Mouse (Mus musculus) skeletal muscle tissue, postnatal 0 days (tissue): ENCODE results near the gene Gm17535. TPM values are rescaled to one million over a fixed set of nuclear protein-coding genes. Genes with fewer than 3 reads are reported as not detected.

Source experiments
- microRNA-seq, 2 experiments: library from miRNA; unstranded; fragments of <30 nt; microRNA quantifications; one replicate each; pipeline ENCODE4; 2016
- polyA plus RNA-seq: library from polyadenylated mRNA; unstranded; fragments of >200 nt; fragmentation: Nextera tagmentation; extraction: Ambion mirVana; gene quantifications from 2 replicates; pipeline ENCODE4 v1.2.1, GENCODE M21; 2015

The Gm17535 gene
- not detected in 2 replicates for polyA plus RNA-seq

DNA sequence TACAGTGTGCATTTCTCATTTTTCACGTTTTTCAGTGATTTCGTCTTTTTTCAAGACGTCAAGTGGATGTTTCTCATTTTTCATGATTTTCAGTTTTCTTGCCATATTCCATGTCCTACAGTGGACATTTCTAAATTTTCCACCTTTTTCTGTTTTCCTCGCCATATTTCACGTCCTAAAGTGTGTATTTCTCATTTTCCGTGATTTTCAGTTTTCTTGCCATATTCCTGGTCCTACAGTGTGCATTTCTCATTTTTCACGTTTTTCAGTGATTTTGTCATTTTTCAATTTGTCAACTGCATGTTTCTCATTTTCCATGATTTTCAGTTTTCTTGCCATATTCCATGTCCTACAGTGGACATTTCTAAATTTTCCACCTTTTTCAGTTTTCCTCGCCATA lies at the start of gene Gm17535:
Gm17535 (plus strand) TSS at position 301 of the 400 bp plus-strand sequence.

DNA sequence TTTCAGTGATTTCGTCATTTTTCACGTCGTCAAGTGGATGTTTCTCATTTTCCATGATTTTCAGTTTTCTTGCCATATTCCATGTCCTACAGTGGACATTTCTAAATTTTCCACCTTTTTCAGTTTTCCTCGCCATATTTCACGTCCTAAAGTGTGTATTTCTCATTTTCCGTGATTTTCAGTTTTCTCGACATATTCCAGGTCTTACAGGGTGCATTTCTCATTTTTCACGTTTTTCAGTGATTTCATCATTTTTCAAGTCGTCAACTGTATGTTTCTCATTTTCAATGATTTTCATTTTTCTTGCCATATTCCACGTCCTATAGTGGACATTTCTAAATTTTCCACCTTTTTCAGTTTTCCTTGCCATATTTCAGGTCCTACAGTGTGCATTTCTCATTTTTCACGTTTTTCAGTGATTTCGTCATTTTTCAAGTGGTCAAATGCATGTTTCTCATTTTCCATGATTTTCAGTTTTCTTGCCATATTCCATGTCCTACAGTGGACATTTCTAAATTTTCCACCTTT lies 33.9 kb upstream of the Gm17535 start, which contains the start of gene Gm10722:
Gm10722 (plus strand) TSS at position 478 of the 528 bp plus-strand sequence.

DNA sequence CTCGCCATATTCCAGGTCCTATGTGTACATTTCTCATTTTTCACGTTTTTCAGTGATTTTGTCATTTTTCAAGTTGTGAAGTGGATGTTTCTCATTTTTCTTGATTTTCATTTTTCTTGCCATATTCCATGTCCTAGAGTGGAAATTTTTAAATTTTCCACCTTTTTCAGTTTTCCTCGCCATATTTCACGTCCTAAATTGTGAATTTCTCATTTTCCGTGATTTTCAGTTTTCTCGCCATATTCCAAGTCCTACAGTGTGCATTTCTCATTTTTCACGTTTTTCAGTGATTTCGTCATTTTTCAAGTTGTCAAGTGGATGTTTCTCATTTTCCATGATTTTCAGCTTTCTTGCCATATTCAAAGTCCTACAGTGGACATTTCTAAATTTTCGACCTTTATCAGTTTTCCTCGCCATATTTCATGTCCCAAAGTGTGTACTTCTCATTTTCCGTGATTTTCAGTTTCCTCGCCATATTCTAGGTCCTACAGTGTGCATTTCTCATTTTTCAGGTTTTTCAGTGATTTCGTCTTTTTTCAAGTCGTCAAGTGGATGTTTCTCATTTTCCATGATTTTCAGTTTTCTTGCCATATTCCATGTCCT lies 31.5 kb upstream of the Gm17535 start, which contains the start of gene Gm11168:
Gm11168 (plus strand) TSS at position 553 of the 603 bp plus-strand sequence.

DNA sequence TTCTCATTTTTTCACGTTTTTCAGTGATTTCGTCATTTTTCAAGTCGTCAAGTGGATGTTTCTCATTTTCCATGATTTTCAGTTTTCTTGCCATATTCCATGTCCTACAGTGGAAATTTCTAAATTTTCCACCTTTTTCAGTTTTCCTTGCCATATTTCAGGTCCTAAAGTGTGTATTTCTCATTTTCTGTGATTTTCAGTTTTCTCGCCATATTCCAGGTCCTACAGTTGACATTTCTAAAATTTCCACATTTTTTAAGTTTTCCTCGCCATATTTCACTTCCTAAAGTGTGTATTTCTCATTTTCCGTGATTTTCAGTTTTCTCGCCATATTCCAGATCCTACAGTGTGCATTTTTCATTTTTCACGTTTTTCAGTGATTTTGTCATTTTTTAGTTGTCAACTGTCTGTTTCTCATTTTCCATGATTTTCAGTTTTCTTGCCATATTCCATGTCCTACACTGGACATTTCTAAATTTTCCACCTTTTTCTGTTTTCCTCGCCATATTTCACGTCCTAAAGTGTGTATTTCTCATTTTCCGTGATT lies 21.6 kb upstream of the Gm17535 start, which contains the start of gene Gm10721:
Gm10721 (plus strand) TSS at position 408 of the 547 bp plus-strand sequence.

DNA sequence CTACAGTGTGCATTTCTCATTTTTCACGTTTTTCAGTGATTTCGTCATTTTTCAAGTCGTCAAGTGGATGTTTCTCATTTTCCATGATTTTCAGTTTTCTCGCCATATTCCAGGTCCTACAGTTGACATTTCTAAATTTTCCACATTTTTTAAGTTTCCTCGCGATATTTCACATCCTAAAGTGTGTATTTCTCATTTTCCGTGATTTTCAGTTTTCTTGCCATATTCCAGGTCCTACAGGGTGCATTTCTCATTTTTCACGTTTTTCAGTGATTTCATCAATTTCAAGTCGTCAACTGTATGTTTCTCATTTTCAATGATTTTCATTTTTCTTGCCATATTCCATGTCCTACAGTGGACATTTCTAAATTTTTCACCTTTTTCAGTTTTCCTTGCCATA lies 19.0 kb upstream of the Gm17535 start, which contains the start of gene Gm10720:
Gm10720 (plus strand) TSS at position 301 of the 400 bp plus-strand sequence.

DNA sequence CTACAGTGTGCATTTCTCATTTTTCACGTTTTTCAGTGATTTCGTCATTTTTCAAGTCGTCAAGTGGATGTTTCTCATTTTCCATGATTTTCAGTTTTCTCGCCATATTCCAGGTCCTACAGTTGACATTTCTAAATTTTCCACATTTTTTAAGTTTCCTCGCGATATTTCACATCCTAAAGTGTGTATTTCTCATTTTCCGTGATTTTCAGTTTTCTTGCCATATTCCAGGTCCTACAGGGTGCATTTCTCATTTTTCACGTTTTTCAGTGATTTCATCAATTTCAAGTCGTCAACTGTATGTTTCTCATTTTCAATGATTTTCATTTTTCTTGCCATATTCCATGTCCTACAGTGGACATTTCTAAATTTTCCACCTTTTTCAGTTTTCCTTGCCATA lies 17.3 kb upstream of the Gm17535 start, which contains the start of gene Gm10719:
Gm10719 (plus strand) TSS at position 301 of the 400 bp plus-strand sequence.

DNA sequence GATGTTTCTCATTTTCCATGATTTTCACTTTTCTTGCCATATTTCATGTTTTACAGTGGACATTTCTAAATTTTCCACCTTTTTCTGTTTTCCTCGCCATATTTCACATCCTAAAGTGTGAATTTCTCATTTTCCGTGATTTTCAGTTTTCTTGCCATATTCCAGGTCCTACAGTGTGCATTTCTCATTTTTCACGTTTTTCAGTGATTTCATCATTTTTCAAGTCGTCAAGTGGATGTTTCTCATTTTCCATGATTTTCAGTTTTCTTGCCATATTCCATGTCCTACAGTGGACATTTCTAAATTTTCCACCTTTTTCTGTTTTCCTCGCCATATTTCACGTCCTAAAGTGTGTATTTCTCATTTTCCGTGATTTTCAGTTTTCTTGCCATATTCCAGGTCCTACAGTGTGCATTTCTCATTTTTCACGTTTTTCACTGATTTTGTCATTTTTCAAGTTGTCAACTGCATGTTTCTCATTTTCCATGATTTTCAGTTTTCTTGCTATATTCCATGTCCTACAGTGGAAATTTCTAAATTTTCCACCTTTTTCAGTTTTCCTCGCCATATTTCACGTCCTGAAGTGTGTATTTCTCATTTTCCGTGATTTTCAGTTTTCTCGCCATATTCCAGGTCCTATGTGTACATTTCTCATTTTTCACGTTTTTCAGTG lies 11.0 kb upstream of the Gm17535 start, which contains the start of gene Gm10718:
Gm10718 (plus strand) TSS at position 236 of the 673 bp plus-strand sequence.

DNA sequence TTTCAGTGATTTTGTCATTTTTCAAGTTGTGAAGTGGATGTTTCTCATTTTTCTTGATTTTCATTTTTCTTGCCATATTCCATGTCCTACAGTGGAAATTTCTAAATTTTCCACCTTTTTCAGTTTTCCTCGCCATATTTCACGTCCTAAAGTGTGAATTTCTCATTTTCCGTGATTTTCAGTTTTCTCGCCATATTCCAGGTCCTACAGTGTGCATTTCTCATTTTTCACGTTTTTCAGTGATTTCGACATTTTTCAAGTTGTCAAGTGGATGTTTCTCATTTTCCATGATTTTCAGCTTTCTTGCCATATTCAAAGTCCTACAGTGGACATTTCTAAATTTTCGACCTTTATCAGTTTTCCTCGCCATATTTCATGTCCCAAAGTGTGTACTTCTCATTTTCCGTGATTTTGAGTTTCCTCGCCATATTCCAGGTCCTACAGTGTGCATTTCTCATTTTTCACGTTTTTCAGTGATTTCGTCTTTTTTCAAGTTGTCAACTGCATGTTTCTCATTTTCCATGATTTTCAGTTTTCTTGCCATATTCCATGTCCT lies 9.4 kb upstream of the Gm17535 start, which contains the start of gene Gm10717:
Gm10717 (plus strand) TSS at position 506 of the 556 bp plus-strand sequence.

DNA sequence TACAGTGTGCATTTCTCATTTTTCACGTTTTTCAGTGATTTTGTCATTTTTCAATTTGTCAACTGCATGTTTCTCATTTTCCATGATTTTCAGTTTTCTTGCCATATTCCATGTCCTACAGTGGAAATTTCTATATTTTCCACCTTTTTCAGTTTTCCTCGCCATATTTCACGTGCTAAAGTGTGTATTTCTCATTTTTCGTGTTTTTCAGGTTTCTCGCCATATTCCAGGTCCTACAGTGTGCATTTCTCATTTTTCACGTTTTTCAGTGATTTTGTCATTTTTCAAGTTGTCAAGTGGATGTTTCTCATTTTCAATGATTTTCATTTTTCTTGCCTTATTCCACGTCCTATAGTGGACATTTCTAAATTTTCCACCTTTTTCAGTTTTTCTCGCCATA lies 2.2 kb downstream of the Gm17535 start, which contains the start of gene Gm10715:
Gm10715 (plus strand) TSS at position 301 of the 400 bp plus-strand sequence.

Small RNAs within 50 kb of the gene (microRNA-seq; reads per million reads assigned to microRNA genes)
- gene Mir101c: 0 reads per million in 2 experiments

Other genes with a start within 250 kb of the Gm17535 start
- gene Gm10722, start 33.7 kb upstream of the Gm17535 start, polyA plus RNA-seq: not detected in 2 replicates
- not detected in 2 replicates for gene Gm11168, start 31.3 kb upstream of the Gm17535 start, polyA plus RNA-seq
- not detected in 2 replicates for gene Gm10721, start 21.5 kb upstream of the Gm17535 start, polyA plus RNA-seq
- not detected in 2 replicates for gene Gm10720, start 18.9 kb upstream of the Gm17535 start, polyA plus RNA-seq
- not detected in 2 replicates for gene Gm10719, start 17.2 kb upstream of the Gm17535 start, polyA plus RNA-seq
- gene Gm10718, start 11.1 kb upstream of the Gm17535 start, polyA plus RNA-seq: 0.50 and 0.74 TPM in 2 replicates
- gene Gm10717, start 9.2 kb upstream of the Gm17535 start, polyA plus RNA-seq: not detected in 2 replicates
- gene Gm10715, start 2.3 kb downstream of the Gm17535 start, polyA plus RNA-seq: not detected in 2 replicates